Mouse (Mus musculus): ENCODE measurements at regions not wholly inside any gene's neighbourhood (a gene's known extent, or its start where the extent isn't known, plus 50 kb on each side); places are given as distances from the start of the nearest gene placed in this dataset.

- Histone ChIP-seq H3K4me2 (replicated peaks) (no peak overlapping the region), H3K27me3 (no peaks in the 10 kb centered on the region), H3K4me3 (no peak overlapping the region), H3K27ac (no peak overlapping the region), H3K9me3 (no peaks in the 10 kb centered on the region), H3K9ac (no peak overlapping the region), H3K36me3 (no peaks in the 10 kb centered on the region), H3K4me1 (no peaks in the 10 kb centered on the region)
- WGBS, result 63% methylated on average over 2 of the region's 2 CpGs
- no peak for ATAC-seq (ENCODE audit: low FRiP score, low read depth)
These were observed 124.0 kb upstream of the Itga4 start for GRCm38 (mm10) chr2:79131235-79131634.

- H3K9me3 ChIP-seq, result no peaks in the 10 kb centered on the region
- no peak overlapping the region for H3K4me2 ChIP-seq (replicated peaks)
- no peak overlapping the region for H3K4me3 ChIP-seq
- H3K4me1 ChIP-seq, result no peaks in the 10 kb centered on the region
- H3K27ac ChIP-seq, result no peak overlapping the region
- no peaks in the 10 kb centered on the region for H3K27me3 ChIP-seq
- H3K9ac ChIP-seq, result no peak overlapping the region
- ATAC-seq (ENCODE audit: low FRiP score, low read depth), result no peak
- no peaks in the 10 kb centered on the region for H3K36me3 ChIP-seq
- 31% methylated on average over 5 of the region's 5 CpGs for WGBS
These were observed 123.3 kb upstream of the Itga4 start for GRCm38 (mm10) chr2:79131743-79132517.

GRCm38 (mm10) chr2:79132518-79132845, 122.7 kb upstream of the Itga4 start:
- H3K4me3 ChIP-seq, result no peak overlapping the region

GRCm38 (mm10) chr2:79134281-79134680, 120.9 kb upstream of the Itga4 start:
- H3K36me3 ChIP-seq, result no peaks in the 10 kb centered on the region
- ATAC-seq (ENCODE audit: low FRiP score, low read depth), result no peak
- WGBS, result 77% methylated on average over 5 of the region's 5 CpGs
- no peak overlapping the region for H3K9ac ChIP-seq
- H3K4me2 ChIP-seq (replicated peaks), result no peak overlapping the region
- no peaks in the 10 kb centered on the region for H3K27me3 ChIP-seq
- H3K9me3 ChIP-seq, result no peaks in the 10 kb centered on the region
- H3K4me1 ChIP-seq, result no peaks in the 10 kb centered on the region
- H3K27ac ChIP-seq, result no peak overlapping the region
- no peak overlapping the region for H3K4me3 ChIP-seq

More at GRCm38 (mm10) chr2:79132518-79132845, 122.7 kb upstream of the Itga4 start:
- 82% methylated on average over 3 of the region's 3 CpGs for WGBS
- Histone ChIP-seq H3K4me1 (no peaks in the 10 kb centered on the region), H3K27me3 (no peaks in the 10 kb centered on the region), H3K9ac (no peak overlapping the region), H3K27ac (no peak overlapping the region), H3K9me3 (no peaks in the 10 kb centered on the region), H3K36me3 (no peaks in the 10 kb centered on the region), H3K4me2 (replicated peaks) (no peak overlapping the region)
- no peak for ATAC-seq (ENCODE audit: low FRiP score, low read depth)

- no peak overlapping the region for H3K4me3 ChIP-seq
- ATAC-seq (ENCODE audit: low FRiP score, low read depth), result no peak
These were observed 119.2 kb upstream of the Itga4 start for GRCm38 (mm10) chr2:79135986-79136385.

GRCm38 (mm10) chr2:79136619-79137458, 118.4 kb upstream of the Itga4 start:
- H3K4me2 ChIP-seq (replicated peaks), result no peak overlapping the region
- no peak overlapping the region for H3K4me3 ChIP-seq
- WGBS, result 82% methylated on average over 12 of the region's 12 CpGs
- no peaks in the 10 kb centered on the region for H3K27me3 ChIP-seq
- H3K27ac ChIP-seq, result no peak overlapping the region
- H3K4me1 ChIP-seq, result no peaks in the 10 kb centered on the region
- no peak for ATAC-seq (ENCODE audit: low FRiP score, low read depth)
- H3K36me3 ChIP-seq, result no peaks in the 10 kb centered on the region
- H3K9ac ChIP-seq, result no peak overlapping the region
- no peaks in the 10 kb centered on the region for H3K9me3 ChIP-seq

More at GRCm38 (mm10) chr2:79135986-79136385, 119.2 kb upstream of the Itga4 start:
- no peak overlapping the region for H3K4me2 ChIP-seq (replicated peaks)
- no peaks in the 10 kb centered on the region for H3K27me3 ChIP-seq
- no peaks in the 10 kb centered on the region for H3K36me3 ChIP-seq
- WGBS, result 86% methylated on average over 2 of the region's 2 CpGs
- no peak overlapping the region for H3K27ac ChIP-seq
- H3K9me3 ChIP-seq, result no peaks in the 10 kb centered on the region
- H3K4me1 ChIP-seq, result no peaks in the 10 kb centered on the region
- H3K9ac ChIP-seq, result no peak overlapping the region

- H3K9me3 ChIP-seq, result no peaks in the 10 kb centered on the region
- no peaks in the 10 kb centered on the region for H3K27me3 ChIP-seq
- no peak overlapping the region for H3K9ac ChIP-seq
- no peak overlapping the region for H3K4me3 ChIP-seq
- H3K36me3 ChIP-seq, result no peaks in the 10 kb centered on the region
- 0 out of 2 replicates have a peak, but pooled peaks cover 2% of the 10 kb centered on the region for H3K4me1 ChIP-seq
- H3K27ac ChIP-seq, result no peak overlapping the region
- no peak for ATAC-seq (ENCODE audit: low FRiP score, low read depth)
- WGBS, result 53% methylated on average over 6 of the region's 6 CpGs
- H3K4me2 ChIP-seq (replicated peaks), result no peak overlapping the region
These were observed 117.5 kb upstream of the Itga4 start for GRCm38 (mm10) chr2:79137694-79138171.

- Histone ChIP-seq H3K4me1 (0 out of 2 replicates have a peak, but pooled peaks cover 2% of the 10 kb centered on the region), H3K9me3 (no peaks in the 10 kb centered on the region), H3K9ac (no peak overlapping the region), H3K27ac (no peak overlapping the region), H3K4me2 (replicated peaks) (no peak overlapping the region), H3K36me3 (no peaks in the 10 kb centered on the region), H3K27me3 (no peaks in the 10 kb centered on the region), H3K4me3 (no peak overlapping the region)
- WGBS, result 87% methylated on average over 8 of the region's 8 CpGs
- ATAC-seq (ENCODE audit: low FRiP score, low read depth), result no peak
These were observed 116.7 kb upstream of the Itga4 start for GRCm38 (mm10) chr2:79138368-79139109.

- Histone ChIP-seq H3K4me3 (no peak overlapping the region), H3K27ac (no peak overlapping the region), H3K9me3 (no peaks in the 10 kb centered on the region), H3K4me1 (0 out of 2 replicates have a peak, but pooled peaks cover 2% of the 10 kb centered on the region), H3K9ac (no peak overlapping the region), H3K27me3 (no peaks in the 10 kb centered on the region), H3K36me3 (no peaks in the 10 kb centered on the region), H3K4me2 (replicated peaks) (no peak overlapping the region)
- ATAC-seq (ENCODE audit: low FRiP score, low read depth), result no peak
- 33% methylated on average over 7 of the region's 7 CpGs for WGBS
These were observed 113.3 kb upstream of the Itga4 start for GRCm38 (mm10) chr2:79141961-79142360.

GRCm38 (mm10) chr2:79143196-79143595, 112.0 kb upstream of the Itga4 start:
- H3K4me2 ChIP-seq (replicated peaks), result no peak overlapping the region
- H3K27me3 ChIP-seq, result no peaks in the 10 kb centered on the region
- no peaks in the 10 kb centered on the region for H3K9me3 ChIP-seq
- 51% methylated on average over 3 of the region's 3 CpGs for WGBS
- H3K4me3 ChIP-seq, result no peak overlapping the region
- 0 out of 2 replicates have a peak, but pooled peaks cover 2% of the 10 kb centered on the region for H3K4me1 ChIP-seq
- H3K36me3 ChIP-seq, result no peaks in the 10 kb centered on the region
- H3K9ac ChIP-seq, result no peak overlapping the region
- ATAC-seq (ENCODE audit: low FRiP score, low read depth), result no peak
- no peak overlapping the region for H3K27ac ChIP-seq

- Histone ChIP-seq H3K36me3 (no peaks in the 10 kb centered on the region), H3K27ac (no peak overlapping the region), H3K9ac (no peak overlapping the region), H3K4me3 (no peak overlapping the region), H3K4me1 (0 out of 2 replicates have a peak, but pooled peaks cover 2% of the 10 kb centered on the region), H3K9me3 (no peaks in the 10 kb centered on the region), H3K4me2 (replicated peaks) (no peak overlapping the region), H3K27me3 (no peaks in the 10 kb centered on the region)
- no peak for ATAC-seq (ENCODE audit: low FRiP score, low read depth)
- WGBS, result 82% methylated on average over 1 of the region's 1 CpGs
These were observed 109.3 kb upstream of the Itga4 start for GRCm38 (mm10) chr2:79145897-79146296.

- no peak for ATAC-seq (ENCODE audit: low FRiP score, low read depth)
- no peak overlapping the region for H3K4me3 ChIP-seq
- no peak overlapping the region for H3K27ac ChIP-seq
- H3K4me2 ChIP-seq (replicated peaks), result no peak overlapping the region
- no peaks in the 10 kb centered on the region for H3K9me3 ChIP-seq
- WGBS, result 87% methylated on average over 4 of the region's 4 CpGs
- no peaks in the 10 kb centered on the region for H3K36me3 ChIP-seq
- no peaks in the 10 kb centered on the region for H3K27me3 ChIP-seq
- H3K9ac ChIP-seq, result no peak overlapping the region
- 0 out of 2 replicates have a peak, but pooled peaks cover 2% of the 10 kb centered on the region for H3K4me1 ChIP-seq
These were observed 108.7 kb upstream of the Itga4 start for GRCm38 (mm10) chr2:79146563-79146962.

All from limb, embryonic 13.5 days (tissue).